Mouse (Mus musculus): ENCODE data around the gene Patz1. TPM values are rescaled to one million over a fixed set of nuclear protein-coding genes. Genes with fewer than 3 reads are reported as not detected.

Patz1 gene
- polyA plus RNA-seq, 1 experiment from 2014 or later, result 116 TPM

- H3K4me3 ChIP-seq, result no peak overlapping the region
- no peaks in the 10 kb centered on the region for H3K27me3 ChIP-seq (ENCODE audit: insufficient read depth, poor library complexity, severe bottlenecking)
- DNase-seq (ENCODE audit: low spot score), result no peak
- WGBS, result 84% methylated on average over 3 of the region's 3 CpGs
- H3K36me3 ChIP-seq, result 0 out of 2 replicates have a peak, but pooled peaks cover under 1% of the 10 kb centered on the region
- H3K4me1 ChIP-seq (replicated peaks), result peaks cover 15% of the 10 kb centered on the region
- peaks cover 17% of the 10 kb centered on the region for H3K9me3 ChIP-seq
- H3K27ac ChIP-seq, result no peak overlapping the region
Measured at GRCm38 (mm10) chr11:3285940-3286339, 2.7 kb upstream of the Patz1 start.

GRCm38 (mm10) chr11:3287131-3287530 lies 1.5 kb upstream of the Patz1 start:
- H3K36me3 ChIP-seq, result peaks cover 12% of the 10 kb centered on the region
- peaks cover 20% of the 10 kb centered on the region for H3K4me1 ChIP-seq (replicated peaks)
- 64% methylated on average over 6 of the region's 6 CpGs for WGBS
- no peaks in the 10 kb centered on the region for H3K27me3 ChIP-seq (ENCODE audit: insufficient read depth, poor library complexity, severe bottlenecking)
- DNase-seq (ENCODE audit: low spot score), result no peak
- H3K27ac ChIP-seq, result no peak overlapping the region
- H3K4me3 ChIP-seq, result no peak overlapping the region
- 0 out of 2 replicates have a peak, but pooled peaks cover 6% of the 10 kb centered on the region for H3K9me3 ChIP-seq

DNA sequence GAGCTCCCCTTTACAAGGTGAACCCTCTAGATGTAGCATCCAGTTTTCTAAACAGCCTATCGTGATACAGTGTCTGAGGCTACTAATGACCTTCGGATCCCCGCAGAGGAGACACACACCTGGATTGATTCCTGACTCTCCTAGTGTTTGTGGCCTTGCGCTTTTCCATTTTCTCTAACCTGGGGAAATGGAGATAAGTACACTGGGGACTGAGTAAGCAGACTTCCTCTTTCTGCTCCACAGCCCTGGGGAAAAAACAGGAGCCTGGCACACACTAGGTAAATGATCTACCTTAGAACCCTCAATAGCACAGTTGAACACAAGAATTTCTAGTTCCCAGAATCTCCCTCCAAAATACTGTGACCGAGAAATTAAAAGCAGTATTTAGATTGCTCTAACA lies 753 bp upstream of the Patz1 start:
- 65% methylated on average over 5 of the region's 5 CpGs for WGBS
- Histone ChIP-seq H3K4me3 (peak overlapping the region; percentile 95), H3K4me1 (replicated peaks) (peaks cover 25% of the 10 kb centered on the region), H3K27me3 (ENCODE audit: insufficient read depth, poor library complexity, severe bottlenecking) (no peaks in the 10 kb centered on the region), H3K27ac (peak overlapping the region; percentile 100), H3K36me3 (peaks cover 18% of the 10 kb centered on the region), H3K9me3 (0 out of 2 replicates have a peak, but pooled peaks cover 3% of the 10 kb centered on the region)
- DNase-seq (ENCODE audit: low spot score), result no peak

GRCm38 (mm10) chr11:3289302-3289802 lies 678 bp downstream of the Patz1 start:
- Histone ChIP-seq H3K27ac (peak overlapping the region; percentile 100), H3K36me3 (peaks cover 32% of the 10 kb centered on the region), H3K4me1 (replicated peaks) (peaks cover 39% of the 10 kb centered on the region), H3K4me3 (peak overlapping the region; percentile 95), H3K9me3 (0 out of 2 replicates have a peak, but pooled peaks cover 3% of the 10 kb centered on the region), H3K27me3 (ENCODE audit: insufficient read depth, poor library complexity, severe bottlenecking) (no peaks in the 10 kb centered on the region)
- WGBS, result 2% methylated on average over 39 of the region's 40 CpGs
- peak; percentile 95 for DNase-seq (ENCODE audit: low spot score)

GRCm38 (mm10) chr11:3289803-3290639 lies 1.3 kb downstream of the Patz1 start:
- peaks cover 46% of the 10 kb centered on the region for H3K4me1 ChIP-seq (replicated peaks)
- no peaks in the 10 kb centered on the region for H3K27me3 ChIP-seq (ENCODE audit: insufficient read depth, poor library complexity, severe bottlenecking)
- H3K9me3 ChIP-seq, result 0 out of 2 replicates have a peak, but pooled peaks cover 3% of the 10 kb centered on the region
- H3K36me3 ChIP-seq, result peaks cover 39% of the 10 kb centered on the region
- H3K4me3 ChIP-seq, result peak overlapping the region; percentile 95
- H3K27ac ChIP-seq, result peak overlapping the region; percentile 100
- under 1% methylated on average over 91 of the region's 92 CpGs for WGBS
- DNase-seq (ENCODE audit: low spot score), result peak; percentile 87

DNA sequence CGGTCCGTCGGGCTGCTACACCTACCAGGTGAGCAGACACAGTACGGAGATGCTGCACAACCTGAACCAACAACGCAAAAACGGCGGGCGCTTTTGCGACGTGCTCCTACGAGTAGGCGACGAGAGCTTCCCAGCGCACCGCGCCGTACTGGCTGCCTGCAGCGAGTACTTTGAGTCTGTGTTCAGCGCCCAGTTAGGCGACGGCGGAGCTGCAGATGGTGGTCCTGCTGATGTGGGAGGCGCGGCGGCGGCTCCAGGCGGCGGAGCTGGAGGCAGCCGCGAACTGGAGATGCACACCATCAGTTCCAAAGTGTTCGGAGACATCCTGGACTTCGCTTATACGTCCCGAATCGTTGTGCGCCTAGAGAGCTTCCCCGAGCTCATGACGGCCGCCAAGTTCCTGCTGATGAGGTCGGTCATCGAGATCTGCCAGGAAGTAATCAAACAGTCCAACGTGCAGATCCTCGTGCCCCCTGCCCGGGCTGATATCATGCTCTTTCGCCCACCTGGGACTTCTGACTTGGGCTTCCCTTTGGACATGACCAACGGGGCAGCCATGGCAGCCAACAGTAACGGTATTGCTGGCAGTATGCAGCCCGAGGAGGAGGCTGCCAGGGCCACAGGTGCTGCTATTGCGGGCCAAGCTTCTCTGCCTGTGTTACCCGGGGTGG lies 2.1 kb downstream of the Patz1 start:
- Histone ChIP-seq H3K36me3 (peaks cover 46% of the 10 kb centered on the region), H3K9me3 (0 out of 2 replicates have a peak, but pooled peaks cover 3% of the 10 kb centered on the region), H3K4me3 (peak overlapping the region; percentile 95), H3K4me1 (replicated peaks) (peaks cover 53% of the 10 kb centered on the region), H3K27me3 (ENCODE audit: insufficient read depth, poor library complexity, severe bottlenecking) (no peaks in the 10 kb centered on the region), H3K27ac (peak overlapping the region; percentile 100)
- peak; percentile 61 for DNase-seq (ENCODE audit: low spot score)
- WGBS, result under 1% methylated on average over 50 of the region's 50 CpGs

DNA sequence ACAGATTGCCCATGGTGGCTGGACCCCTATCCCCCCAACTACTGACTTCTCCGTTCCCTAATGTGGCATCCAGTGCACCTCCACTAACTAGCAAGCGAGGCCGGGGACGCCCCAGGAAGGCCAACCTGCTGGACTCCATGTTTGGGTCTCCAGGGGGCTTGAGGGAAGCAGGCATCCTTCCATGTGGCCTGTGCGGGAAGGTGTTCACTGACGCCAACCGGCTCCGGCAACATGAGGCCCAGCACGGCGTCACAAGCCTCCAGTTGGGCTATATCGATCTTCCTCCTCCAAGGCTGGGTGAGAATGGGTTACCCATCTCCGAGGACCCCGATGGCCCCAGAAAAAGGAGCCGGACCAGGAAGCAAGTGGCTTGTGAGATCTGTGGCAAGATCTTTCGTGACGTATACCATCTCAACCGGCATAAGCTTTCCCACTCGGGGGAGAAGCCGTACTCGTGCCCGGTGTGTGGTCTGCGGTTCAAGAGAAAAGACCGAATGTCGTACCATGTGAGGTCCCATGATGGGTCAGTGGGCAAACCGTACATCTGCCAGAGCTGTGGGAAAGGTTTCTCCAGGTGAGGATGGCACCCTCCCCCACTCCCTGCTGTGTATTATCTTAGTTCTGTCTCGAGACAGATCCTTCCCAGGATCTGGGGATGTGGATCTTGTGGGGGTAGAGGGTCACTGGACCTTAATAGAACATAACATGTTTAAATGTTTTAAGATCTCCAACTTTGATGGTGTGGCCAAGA lies 2.8 kb downstream of the Patz1 start:
- Histone ChIP-seq H3K36me3 (peaks cover 53% of the 10 kb centered on the region), H3K4me1 (replicated peaks) (peaks cover 60% of the 10 kb centered on the region), H3K27me3 (ENCODE audit: insufficient read depth, poor library complexity, severe bottlenecking) (no peaks in the 10 kb centered on the region), H3K9me3 (0 out of 2 replicates have a peak, but pooled peaks cover 3% of the 10 kb centered on the region), H3K4me3 (peak overlapping the region; percentile 95), H3K27ac (peak overlapping the region; percentile 100)
- peak; percentile 57 for DNase-seq (ENCODE audit: low spot score)
- WGBS, result 2% methylated on average over 26 of the region's 26 CpGs

- peaks cover 65% of the 10 kb centered on the region for H3K4me1 ChIP-seq (replicated peaks)
- WGBS, result 0% methylated on average over 8 of the region's 8 CpGs
- H3K27me3 ChIP-seq (ENCODE audit: insufficient read depth, poor library complexity, severe bottlenecking), result no peaks in the 10 kb centered on the region
- H3K36me3 ChIP-seq, result peaks cover 59% of the 10 kb centered on the region
- H3K27ac ChIP-seq, result peak overlapping the region; percentile 100
- H3K9me3 ChIP-seq, result 0 out of 2 replicates have a peak, but pooled peaks cover 3% of the 10 kb centered on the region
- peak overlapping the region; percentile 95 for H3K4me3 ChIP-seq
- DNase-seq (ENCODE audit: low spot score), result peak; percentile 89
Measured at GRCm38 (mm10) chr11:3292062-3292421, 3.4 kb downstream of the Patz1 start.

- peak; percentile 92 for DNase-seq (ENCODE audit: low spot score)
- H3K36me3 ChIP-seq, result peaks cover 66% of the 10 kb centered on the region
- WGBS, result under 1% methylated on average over 8 of the region's 8 CpGs
- H3K4me3 ChIP-seq, result peak overlapping the region; percentile 95
- peaks cover 59% of the 10 kb centered on the region for H3K4me1 ChIP-seq (replicated peaks)
- H3K27me3 ChIP-seq (ENCODE audit: insufficient read depth, poor library complexity, severe bottlenecking), result no peaks in the 10 kb centered on the region
- H3K27ac ChIP-seq, result peak overlapping the region; percentile 100
- H3K9me3 ChIP-seq, result 0 out of 2 replicates have a peak, but pooled peaks cover 3% of the 10 kb centered on the region
Measured at GRCm38 (mm10) chr11:3292711-3293249, 4.1 kb downstream of the Patz1 start.

- 0 out of 2 replicates have a peak, but pooled peaks cover 3% of the 10 kb centered on the region for H3K9me3 ChIP-seq
- peaks cover 54% of the 10 kb centered on the region for H3K4me1 ChIP-seq (replicated peaks)
- peak; percentile 23 for DNase-seq (ENCODE audit: low spot score)
- H3K27ac ChIP-seq, result peak overlapping the region; percentile 100
- H3K4me3 ChIP-seq, result peak overlapping the region; percentile 95
- no peaks in the 10 kb centered on the region for H3K27me3 ChIP-seq (ENCODE audit: insufficient read depth, poor library complexity, severe bottlenecking)
- peaks cover 72% of the 10 kb centered on the region for H3K36me3 ChIP-seq
- WGBS, result 21% methylated on average over 4 of the region's 4 CpGs
Measured at GRCm38 (mm10) chr11:3293361-3293760, 4.7 kb downstream of the Patz1 start.

- H3K27ac ChIP-seq, result peak overlapping the region; percentile 100
- H3K4me1 ChIP-seq (replicated peaks), result peaks cover 52% of the 10 kb centered on the region
- 0 out of 2 replicates have a peak, but pooled peaks cover 3% of the 10 kb centered on the region for H3K9me3 ChIP-seq
- peak overlapping the region; percentile 95 for H3K4me3 ChIP-seq
- H3K36me3 ChIP-seq, result peaks cover 85% of the 10 kb centered on the region
- no peaks in the 10 kb centered on the region for H3K27me3 ChIP-seq (ENCODE audit: insufficient read depth, poor library complexity, severe bottlenecking)
- DNase-seq (ENCODE audit: low spot score), result no peak
- WGBS, result 89% methylated on average over 2 of the region's 2 CpGs
Measured at GRCm38 (mm10) chr11:3294641-3295040, 6.0 kb downstream of the Patz1 start.

DNA sequence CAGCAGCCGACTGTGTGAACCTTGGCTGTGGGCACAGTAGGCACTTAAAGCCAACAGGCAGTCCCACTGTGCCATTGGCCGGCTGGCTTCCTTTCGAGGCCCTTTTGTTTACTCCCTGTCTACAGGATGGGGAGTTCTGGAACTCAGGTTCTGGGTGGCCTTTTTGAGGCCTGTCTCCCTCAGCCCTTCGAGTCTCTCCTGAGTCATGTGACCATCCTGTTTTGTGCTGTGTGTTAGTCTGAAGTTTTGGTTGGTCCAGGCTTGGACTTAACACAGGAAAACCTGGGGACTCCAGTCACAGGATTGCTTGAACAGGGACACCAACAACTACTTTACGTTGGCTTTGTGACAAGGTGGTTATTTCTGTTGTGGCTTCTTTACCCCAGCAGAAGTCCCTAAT lies 7.4 kb downstream of the Patz1 start:
- H3K9me3 ChIP-seq, result no peaks in the 10 kb centered on the region
- H3K4me3 ChIP-seq, result peak overlapping the region; percentile 95; the same call in 1 of the 2 replicates
- peak overlapping the region; percentile 50; the same call in 1 of the 2 replicates for H3K27ac ChIP-seq
- peaks cover 50% of the 10 kb centered on the region for H3K4me1 ChIP-seq (replicated peaks)
- WGBS, result 80% methylated on average over 5 of the region's 5 CpGs
- no peaks in the 10 kb centered on the region for H3K27me3 ChIP-seq (ENCODE audit: insufficient read depth, poor library complexity, severe bottlenecking)
- DNase-seq (ENCODE audit: low spot score), result no peak
- H3K36me3 ChIP-seq, result peaks cover 98% of the 10 kb centered on the region
